Mouse (Mus musculus) brown adipose tissue, adult 24 weeks (tissue): ENCODE measurements around the gene Abcg8. TPM values are rescaled to one million over a fixed set of nuclear protein-coding genes. Genes with fewer than 3 reads are reported as not detected.

Experiments used
- H3K27ac ChIP-seq: fragments of 200-500 bp; replicated peaks from 2 replicates; pipeline ENCODE4 v1.5.1; 2012; ENCODE audit warnings: low read depth, mild to moderate bottlenecking, low read length
- H3K4me1 ChIP-seq: fragments of 200-500 bp; 2 replicates; pipeline ENCODE4 v1.6.1; 2012; ENCODE audit warnings: low read length, mixed read lengths; ENCODE audit not compliant: control insufficient read depth, insufficient read depth, insufficient read length
- H3K4me3 ChIP-seq: fragments of 200-500 bp; 2 replicates; pipeline ENCODE4 v1.5.1; 2012; ENCODE audit warnings: low read depth, mild to moderate bottlenecking, low read length, moderate library complexity; ENCODE audit not compliant: insufficient read depth
- polyA plus RNA-seq: library from polyadenylated mRNA; stranded (reverse); fragments of >200 nt; gene quantifications from 2 replicates; pipeline ENCODE4 v1.2.4, GENCODE M21; 2012; ENCODE audit not compliant: missing spikeins, insufficient read depth, insufficient read length

Gene Abcg8
- polyA plus RNA-seq, 1 experiment = not detected

GRCm38 (mm10) chr17:84681670-84682069 lies 5.6 kb downstream of the Abcg8 start:
- H3K4me3 ChIP-seq = no peak overlapping the region
- no peak overlapping the region for H3K27ac ChIP-seq
- no peaks in the 10 kb centered on the region for H3K4me1 ChIP-seq

DNA sequence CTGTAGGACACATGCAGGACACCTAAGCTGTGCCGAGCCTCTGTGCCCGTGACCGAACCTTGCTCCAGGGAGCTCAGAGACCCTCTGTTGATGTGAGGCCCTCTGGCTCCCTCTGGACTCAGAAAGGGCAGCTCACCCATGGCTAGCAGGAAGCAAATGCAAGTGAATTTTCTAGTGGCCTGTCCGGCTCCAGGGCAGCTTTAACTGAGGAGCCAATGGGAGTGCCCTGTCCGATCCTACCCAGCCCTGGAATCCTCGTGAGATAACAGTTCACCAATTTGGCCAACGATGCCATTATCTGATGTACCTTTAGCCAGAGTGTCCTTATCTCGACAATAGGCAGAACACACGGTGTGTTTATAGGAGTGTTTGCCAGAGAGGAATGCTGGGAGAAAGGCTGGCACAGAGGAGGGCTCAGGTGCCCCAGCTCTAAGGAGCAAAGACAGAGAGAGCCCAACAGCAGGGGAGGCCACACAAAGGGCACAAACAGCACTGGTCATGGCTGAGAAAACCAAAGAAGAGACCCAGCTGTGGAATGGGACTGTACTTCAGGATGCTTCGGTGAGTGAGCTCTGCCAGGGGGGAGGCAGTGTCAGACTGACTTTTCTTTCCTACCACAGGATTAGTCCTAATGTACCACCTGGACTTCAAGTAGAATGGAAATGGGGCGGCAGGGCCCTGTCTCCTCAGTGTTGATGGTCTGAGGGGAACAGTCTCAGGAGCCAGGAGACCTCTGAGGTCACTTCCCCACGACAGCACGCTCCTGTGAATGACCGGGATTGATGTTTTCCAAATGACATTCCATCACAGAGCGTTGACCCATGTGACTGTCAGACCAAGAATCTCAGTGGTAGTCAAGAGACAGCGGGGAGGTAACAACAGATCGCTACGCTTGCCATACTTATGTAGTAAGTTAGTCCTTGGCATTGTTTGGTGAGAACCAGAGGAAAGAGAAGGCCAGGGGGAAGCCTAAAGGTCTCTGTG lies 6.9 kb downstream of the Abcg8 start, which contains the start of gene Abcg5:
Gene Abcg5 (minus strand): TSS at position 278 of the 984 bp plus-strand sequence.
- H3K4me1 ChIP-seq = no peaks in the 10 kb centered on the region
- no peak within 1 kb of the TSS for H3K27ac ChIP-seq
- H3K4me3 ChIP-seq = no peak within 1 kb of the TSS

- no peak overlapping the region for H3K27ac ChIP-seq
- no peak overlapping the region for H3K4me3 ChIP-seq
- H3K4me1 ChIP-seq = no peaks in the 10 kb centered on the region
Measured at GRCm38 (mm10) chr17:84684284-84684683, 8.2 kb downstream of the Abcg8 start.

- no peak overlapping the region for H3K4me3 ChIP-seq
- H3K27ac ChIP-seq = no peak overlapping the region
- H3K4me1 ChIP-seq = no peaks in the 10 kb centered on the region
Measured at GRCm38 (mm10) chr17:84685286-84685685, 9.2 kb downstream of the Abcg8 start.

DNA sequence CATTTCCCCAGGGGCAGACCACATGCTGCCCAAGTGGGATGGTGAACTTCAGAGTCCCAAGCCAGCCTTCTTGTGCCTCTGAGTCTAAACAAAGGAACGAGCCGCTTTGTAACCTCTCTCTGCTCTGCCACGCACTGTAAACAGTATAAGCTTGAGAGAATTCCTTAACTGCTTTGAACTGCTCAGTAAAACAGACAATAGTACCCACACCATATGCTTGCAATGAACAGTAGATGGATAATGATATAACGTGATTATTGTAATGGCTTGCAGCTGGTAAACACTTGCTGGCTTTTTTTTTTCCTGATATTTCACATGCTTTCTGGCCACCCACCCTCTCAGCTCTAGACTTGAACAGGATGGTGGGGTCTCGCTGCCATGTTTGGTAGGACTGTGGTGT lies 11.9 kb downstream of the Abcg8 start:
- Histone ChIP-seq H3K27ac (no peak overlapping the region), H3K4me1 (no peaks in the 10 kb centered on the region), H3K4me3 (no peak overlapping the region)

- no peaks in the 10 kb centered on the region for H3K4me1 ChIP-seq
- H3K4me3 ChIP-seq = no peak overlapping the region
- no peak overlapping the region for H3K27ac ChIP-seq
Measured at GRCm38 (mm10) chr17:84688834-84689233, 12.7 kb downstream of the Abcg8 start.

GRCm38 (mm10) chr17:84689316-84689715 lies 13.2 kb downstream of the Abcg8 start:
- Histone ChIP-seq H3K4me1 (no peaks in the 10 kb centered on the region), H3K4me3 (no peak overlapping the region), H3K27ac (no peak overlapping the region)

DNA sequence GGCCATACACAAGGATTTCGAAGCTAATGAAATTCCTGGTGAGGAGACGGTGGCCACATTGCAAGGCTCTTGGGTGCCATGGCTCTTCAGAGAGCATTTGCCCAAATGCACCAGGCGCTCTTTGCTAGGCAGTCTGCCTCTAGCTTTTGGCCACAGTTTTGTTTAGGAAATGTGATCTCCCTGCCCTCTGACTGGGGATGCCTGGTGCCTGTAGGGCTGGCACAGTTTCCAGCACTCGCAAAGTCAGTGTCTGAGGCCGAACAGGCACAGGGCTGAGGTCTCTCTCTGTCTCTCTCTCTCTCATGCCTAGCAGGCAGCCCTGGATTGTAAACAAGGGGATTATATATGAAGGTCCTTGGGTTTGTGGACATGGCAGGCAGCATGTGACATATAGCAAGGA lies 14.0 kb downstream of the Abcg8 start:
- H3K4me3 ChIP-seq = no peak overlapping the region
- H3K27ac ChIP-seq = no peak overlapping the region
- H3K4me1 ChIP-seq = no peaks in the 10 kb centered on the region

- Histone ChIP-seq H3K27ac (no peak overlapping the region), H3K4me3 (no peak overlapping the region), H3K4me1 (no peaks in the 10 kb centered on the region)
Measured at GRCm38 (mm10) chr17:84693741-84694140, 17.6 kb downstream of the Abcg8 start.

DNA sequence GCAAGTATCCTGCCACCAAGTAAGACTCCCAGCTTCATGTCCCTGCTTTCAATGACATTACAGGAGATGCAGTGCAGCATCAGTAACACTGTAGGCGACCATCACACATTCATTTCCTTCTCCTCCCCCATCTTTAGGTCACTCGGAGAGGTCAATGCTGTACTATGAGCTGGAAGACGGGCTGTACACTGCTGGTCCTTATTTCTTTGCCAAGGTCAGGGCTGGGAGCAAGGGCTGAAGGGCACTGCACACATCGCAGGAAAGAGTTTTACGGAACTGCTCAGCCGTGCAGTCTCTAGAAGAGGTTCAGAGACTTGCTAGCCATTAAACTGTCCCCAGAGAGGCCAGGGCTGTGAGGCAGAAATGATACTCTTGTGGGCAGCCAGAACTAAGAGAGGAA lies 20.4 kb downstream of the Abcg8 start:
- Histone ChIP-seq H3K27ac (no peak overlapping the region), H3K4me1 (no peaks in the 10 kb centered on the region), H3K4me3 (no peak overlapping the region)

DNA sequence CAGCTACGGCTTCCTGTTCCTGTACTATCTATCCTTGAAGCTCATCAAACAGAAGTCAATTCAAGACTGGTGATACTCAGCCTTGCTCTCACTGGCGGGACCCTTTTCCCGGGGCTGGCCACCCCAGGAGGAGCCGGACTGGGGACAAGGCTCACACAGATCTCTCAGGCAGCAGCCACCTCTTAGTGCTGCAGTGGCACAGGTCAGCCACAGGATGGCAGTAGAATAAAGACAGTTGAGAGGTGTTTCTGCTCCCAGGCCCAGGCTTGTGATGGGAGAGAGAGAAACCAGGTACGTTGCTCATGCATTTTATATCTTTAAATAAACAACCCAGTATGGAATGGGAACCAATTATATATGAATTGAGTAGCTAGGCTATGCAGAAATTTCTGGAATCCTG lies 22.6 kb downstream of the Abcg8 start:
- no peak overlapping the region for H3K27ac ChIP-seq
- H3K4me1 ChIP-seq = no peaks in the 10 kb centered on the region
- no peak overlapping the region for H3K4me3 ChIP-seq

DNA sequence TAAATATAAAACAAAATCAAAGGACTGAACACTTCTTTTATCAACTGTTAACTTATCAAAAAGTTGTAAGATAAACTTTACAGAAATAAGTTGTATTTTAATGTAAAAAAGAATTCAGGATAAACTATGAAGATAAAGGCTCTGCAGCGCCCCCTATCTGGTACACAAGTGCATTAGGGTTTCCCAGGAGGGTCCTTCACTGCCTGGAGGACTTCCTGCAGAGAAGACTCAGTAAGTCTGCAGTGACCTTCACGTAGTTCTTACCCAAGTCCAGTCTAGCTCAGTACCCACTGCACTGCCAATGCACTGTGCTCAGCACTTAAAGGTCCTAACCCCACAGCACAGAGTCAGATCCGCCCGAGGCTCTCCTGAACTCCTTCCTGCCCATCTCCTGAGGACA lies 31.3 kb downstream of the Abcg8 start:
- Histone ChIP-seq H3K27ac (no peak overlapping the region), H3K4me3 (no peak overlapping the region), H3K4me1 (no peaks in the 10 kb centered on the region)

GRCm38 (mm10) chr17:84708818-84709217 lies 32.7 kb downstream of the Abcg8 start:
- Histone ChIP-seq H3K4me3 (no peak overlapping the region), H3K27ac (no peak overlapping the region), H3K4me1 (no peaks in the 10 kb centered on the region)

- Histone ChIP-seq H3K4me1 (no peaks in the 10 kb centered on the region), H3K27ac (no peak overlapping the region), H3K4me3 (no peak overlapping the region)
Measured at GRCm38 (mm10) chr17:84709403-84709851, 33.3 kb downstream of the Abcg8 start.

DNA sequence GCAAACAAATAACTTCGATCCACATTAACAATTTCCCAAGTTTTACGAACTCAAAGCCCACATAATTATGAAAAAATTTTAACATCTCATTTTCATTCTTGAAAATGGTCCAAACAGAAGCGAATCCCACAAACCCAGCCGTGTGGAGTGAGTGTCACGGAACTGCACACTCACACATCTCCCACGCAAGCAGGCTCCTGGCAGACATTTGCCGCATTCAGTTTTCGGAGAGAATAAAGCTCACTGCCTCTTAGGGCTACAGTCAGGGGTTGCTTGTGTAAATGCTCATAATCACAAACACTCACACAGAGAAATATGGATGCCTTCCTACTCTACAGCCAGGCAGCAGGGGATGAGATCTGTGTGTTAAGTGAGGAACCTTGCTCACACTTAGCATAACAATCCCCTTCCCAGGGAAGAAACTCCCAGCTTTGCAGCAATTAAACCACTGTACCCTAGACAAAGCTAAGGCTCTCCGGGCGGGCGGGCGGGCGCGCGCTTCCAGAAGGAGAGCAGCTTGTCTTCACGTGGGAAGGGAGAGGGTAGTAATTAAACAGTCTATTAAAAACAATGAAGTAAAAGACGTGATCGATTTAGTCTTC lies 37.6 kb downstream of the Abcg8 start:
- H3K27ac ChIP-seq = no peak overlapping the region
- no peaks in the 10 kb centered on the region for H3K4me1 ChIP-seq
- no peak overlapping the region for H3K4me3 ChIP-seq

- no peaks in the 10 kb centered on the region for H3K4me1 ChIP-seq
- H3K27ac ChIP-seq = no peak overlapping the region
- no peak overlapping the region for H3K4me3 ChIP-seq
Measured at GRCm38 (mm10) chr17:84714930-84715329, 38.8 kb downstream of the Abcg8 start.
